Comparison of ENCODE assay signal across 10 mouse cellular contexts in the genomic region with DNA sequence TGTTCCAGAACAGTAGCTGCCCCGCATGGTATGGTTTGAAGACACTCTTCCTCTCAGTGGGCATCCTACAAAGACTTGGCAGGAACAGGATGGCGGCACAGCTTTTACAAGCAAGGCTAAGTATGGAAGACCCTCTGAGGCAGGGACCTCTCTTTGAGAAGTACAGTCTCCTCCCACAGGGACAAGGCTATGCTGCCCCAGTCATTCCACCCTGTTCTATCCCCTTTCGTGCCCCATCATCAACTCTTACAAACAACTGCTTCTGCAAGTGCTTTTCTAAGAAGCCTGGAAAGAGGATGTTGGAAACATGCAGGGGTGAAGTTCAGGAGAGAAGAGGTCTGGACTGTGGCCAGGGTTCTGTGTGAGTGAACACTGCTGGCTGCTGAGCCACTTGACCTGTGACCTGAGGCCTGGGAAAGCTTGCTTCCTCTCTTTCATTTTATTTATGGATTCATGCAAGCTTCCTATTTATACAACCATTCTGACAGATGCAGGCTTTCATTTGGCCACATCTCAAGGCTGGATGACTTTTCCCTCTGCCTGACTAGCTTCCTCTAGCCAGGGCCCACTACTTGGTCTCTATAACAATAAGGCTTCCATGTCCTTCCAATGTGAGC.
A peak's percentile ranks its signal among the peaks of the same experiment; 100 is the strongest.
DNase-seq lines count a peak whose midpoint lies in the region; ATAC-seq lines count a peak whose summit lies in the region.
"Had no signal": no experiment of that assay in that cellular context is flagged by ENCODE, and none has a peak within 500 bp of the region (broad histone marks: within the 10 kb centered on the region; RNA-seq: fewer than 3 reads in every experiment).

No protein-coding gene starts in this region.

- H3K4me2 ChIP-seq in forebrain, embryonic 11.5 days (ENCODE audit: low read depth, low read length, severe bottlenecking): no peak overlapping the region
- H3K4me2 ChIP-seq in hindbrain, embryonic 12.5 days (replicated peaks): no peak overlapping the region
- H3K4me2 ChIP-seq: midbrain, embryonic 12.5 days had no signal

- no peaks in the 10 kb centered on the region for H3K27me3 ChIP-seq in forebrain, embryonic 11.5 days (ENCODE audit: control insufficient read depth, insufficient read depth, low read length)
- no peaks in the 10 kb centered on the region for H3K27me3 ChIP-seq in hindbrain, embryonic 12.5 days
- H3K27me3 ChIP-seq: midbrain, embryonic 12.5 days had no signal

- DNase-seq in adrenal gland, postnatal 10 days: peak; percentile 73
- peak; percentile 56 for DNase-seq in gastrocnemius, adult 18-20 months (ENCODE audit: low spot score)
- peak; percentile 74 for DNase-seq in kidney, adult 11 months
- peak; percentile 81 for DNase-seq in lung, postnatal 14 days
- DNase-seq in forebrain, embryonic 11.5 days (ENCODE audit: low spot score): no peak
- DNase-seq in layer of hippocampus, adult 9-10 months (ENCODE audit: low spot score): no peak
- DNase-seq: thymus, adult 2 months had no signal

- ATAC-seq in forebrain, embryonic 11.5 days (replicated peaks; ENCODE audit: low FRiP score): no peak
- ATAC-seq in hindbrain, embryonic 12.5 days (ENCODE audit: low FRiP score): no peak

- no peak overlapping the region for H3K9ac ChIP-seq in forebrain, embryonic 11.5 days (ENCODE audit: low read length)
- no peak overlapping the region for H3K9ac ChIP-seq in hindbrain, embryonic 12.5 days
- H3K9ac ChIP-seq: midbrain, embryonic 12.5 days had no signal

- no peak overlapping the region for H3K4me3 ChIP-seq in forebrain, embryonic 11.5 days (ENCODE audit: low read depth, low read length)
- H3K4me3 ChIP-seq in hindbrain, embryonic 12.5 days: no peak overlapping the region
- H3K4me3 ChIP-seq: forebrain, embryonic 10.5 days; midbrain, embryonic 12.5 days had no signal

- H3K36me3 ChIP-seq in forebrain, embryonic 11.5 days (ENCODE audit: control insufficient read depth, insufficient read depth, low read length): no peaks in the 10 kb centered on the region
- H3K36me3 ChIP-seq in hindbrain, embryonic 12.5 days: no peaks in the 10 kb centered on the region
- H3K36me3 ChIP-seq: forebrain, embryonic 10.5 days; midbrain, embryonic 12.5 days had no signal

- 83% methylated on average over 3 of the region's 3 CpGs for WGBS in forebrain, embryonic 11.5 days
- whole genome bisulfite sequencing in hindbrain, embryonic 12.5 days: 83% methylated on average over 3 of the region's 3 CpGs

- H3K4me1 ChIP-seq in forebrain, embryonic 11.5 days (replicated peaks; ENCODE audit: control insufficient read depth, insufficient read depth, low read length): no peaks in the 10 kb centered on the region
- no peaks in the 10 kb centered on the region for H3K4me1 ChIP-seq in hindbrain, embryonic 12.5 days
- H3K4me1 ChIP-seq: forebrain, embryonic 10.5 days; midbrain, embryonic 12.5 days had no signal

- H3K9me3 ChIP-seq in forebrain, embryonic 11.5 days (ENCODE audit: control insufficient read depth, low read length): no peaks in the 10 kb centered on the region; the same call in 1 of the 2 replicates
- H3K9me3 ChIP-seq in hindbrain, embryonic 12.5 days (replicated peaks): no peaks in the 10 kb centered on the region

- H3K27ac ChIP-seq in forebrain, embryonic 11.5 days (ENCODE audit: low read depth, low read length): no peak overlapping the region
- H3K27ac ChIP-seq in hindbrain, embryonic 12.5 days: no peak overlapping the region
- H3K27ac ChIP-seq: forebrain, embryonic 10.5 days; midbrain, embryonic 12.5 days had no signal

Comparison
In these comparisons a context has a peak if more than half of its experiments do, and no peak if none do; other contexts are left out.
1. DNase-seq: peak in adrenal gland, postnatal 10 days (single experiment), gastrocnemius, adult 18-20 months (single experiment), kidney, adult 11 months (single experiment) and lung, postnatal 14 days (single experiment); none in forebrain, embryonic 11.5 days (single experiment) and layer of hippocampus, adult 9-10 months (single experiment).